Mouse (Mus musculus) right cerebral cortex, postnatal 10 days (tissue): Measurements from ENCODE around the gene Elmsan1.
A peak's percentile ranks its signal among the peaks of the same experiment; 100 is the strongest.

Source experiments
- DNase-seq, 2 experiments: peaks; one replicate each; pipeline ENCODE4 v3.0.0; 2021; ENCODE audit warnings: low spot score in 2 of 2

Gene Elmsan1

GRCm38 (mm10) chr12:84176126-84176769, 42.4 kb downstream of the Elmsan1 start:
- peak; percentile 55 to 64 for DNase-seq

- DNase-seq = peak; percentile 89
Observed at GRCm38 (mm10) chr12:84175659-84176061, 43.0 kb downstream of the Elmsan1 start.

DNA sequence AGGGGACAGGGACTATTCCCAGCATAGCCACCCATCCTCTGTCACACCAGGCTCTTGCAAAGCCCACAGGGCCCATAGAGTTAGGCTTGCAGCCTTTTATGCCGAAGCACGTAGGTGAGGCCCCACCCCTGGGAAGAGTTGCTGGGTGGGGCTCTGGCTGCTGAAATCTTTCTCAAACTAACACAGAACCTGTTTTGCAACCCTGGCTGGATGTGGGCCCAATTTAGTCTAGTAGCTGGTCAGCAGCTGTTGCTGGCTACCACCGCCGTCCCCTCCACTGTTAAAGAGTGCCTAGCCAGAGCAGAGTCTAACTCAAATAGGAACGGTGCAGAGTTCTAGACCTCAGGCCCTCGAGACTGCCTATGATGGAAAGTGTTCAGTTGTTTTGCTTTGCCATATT, 43.8 kb downstream of the Elmsan1 start:
- no peak for DNase-seq

DNA sequence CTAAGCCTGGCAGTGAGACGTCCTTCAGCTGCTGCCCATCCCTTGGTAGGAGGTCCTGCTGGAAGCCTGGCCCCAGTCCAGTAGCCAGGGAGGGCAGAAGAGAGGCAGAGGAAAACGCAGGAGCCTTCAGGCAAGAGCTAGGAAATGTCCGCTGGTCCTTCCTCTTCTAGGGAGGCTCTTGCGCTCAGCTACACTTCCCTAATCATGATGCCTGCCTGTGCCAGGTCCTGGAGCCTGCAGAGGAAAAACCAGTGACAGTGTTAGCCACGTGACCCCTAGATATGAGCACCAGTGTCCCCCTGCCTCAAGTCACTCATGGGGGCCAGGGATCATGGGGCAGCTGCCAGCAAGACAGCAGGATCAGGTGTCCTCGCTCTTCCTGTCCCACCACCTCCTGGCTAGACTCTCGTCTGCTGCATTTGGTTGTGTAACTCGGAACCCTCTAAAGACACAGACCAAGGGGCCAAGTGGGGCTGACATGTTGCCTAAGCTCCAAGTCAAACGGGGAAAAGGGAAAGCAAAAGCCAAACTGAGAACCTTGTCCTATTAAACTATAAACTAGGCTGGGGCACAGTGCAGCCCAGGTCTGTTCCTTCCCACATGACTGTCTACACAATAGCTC, 44.4 kb downstream of the Elmsan1 start:
- peak; percentile 49 to 58 for DNase-seq

DNA sequence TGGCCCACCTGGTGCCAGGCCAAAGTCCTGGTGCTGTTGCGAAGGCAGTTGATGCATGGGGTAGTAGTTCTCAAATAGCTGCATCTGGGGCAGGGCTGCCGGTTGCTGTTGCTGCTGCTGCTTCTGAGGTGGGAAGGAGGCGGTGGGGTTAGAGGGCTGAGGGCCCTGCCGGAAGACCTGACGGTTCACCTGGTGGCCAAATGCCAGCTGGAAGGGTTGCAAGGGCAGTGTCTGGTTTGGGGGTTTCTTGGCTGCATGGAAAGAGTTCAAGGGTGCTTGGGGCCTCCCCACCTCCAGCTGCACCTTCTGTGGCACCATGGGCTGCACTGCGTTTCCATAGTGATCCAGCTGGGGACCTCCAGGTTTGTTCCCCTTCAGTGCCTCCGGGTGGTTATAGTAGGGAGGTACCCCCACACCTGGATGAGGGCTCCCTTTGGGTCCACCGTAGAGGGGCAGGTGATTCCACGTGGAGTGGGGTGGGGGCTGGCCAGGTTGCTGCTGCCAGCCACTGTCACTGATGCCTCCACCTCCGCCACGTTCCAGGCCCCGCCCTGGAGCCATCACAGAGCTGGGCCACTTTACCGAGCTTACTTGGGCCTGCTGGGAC, 45.3 kb downstream of the Elmsan1 start:
- no peak for DNase-seq

GRCm38 (mm10) chr12:84172862-84173261, 45.8 kb downstream of the Elmsan1 start:
- DNase-seq = no peak

DNA sequence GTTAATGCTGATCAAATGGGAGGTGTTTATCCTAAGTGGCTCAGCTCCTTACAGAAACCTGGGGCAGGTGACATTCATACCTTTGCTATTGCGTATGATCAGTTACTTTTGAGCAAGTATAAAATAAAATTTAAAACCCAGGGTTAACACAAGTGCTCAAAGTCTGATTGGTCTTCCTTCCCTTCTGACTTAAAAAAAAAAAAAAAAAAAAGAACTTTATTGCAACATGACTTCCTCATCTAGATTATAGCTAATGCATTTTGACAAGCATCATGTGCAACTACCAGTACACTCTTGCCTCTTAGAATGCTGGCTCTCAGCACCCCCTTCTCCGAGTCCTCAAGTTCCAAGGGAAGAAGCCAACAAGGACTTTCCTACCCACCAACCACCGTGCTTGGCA, 46.5 kb downstream of the Elmsan1 start:
- no peak for DNase-seq

- no peak for DNase-seq
Observed at GRCm38 (mm10) chr12:84170610-84171009, 48.1 kb downstream of the Elmsan1 start.

DNA sequence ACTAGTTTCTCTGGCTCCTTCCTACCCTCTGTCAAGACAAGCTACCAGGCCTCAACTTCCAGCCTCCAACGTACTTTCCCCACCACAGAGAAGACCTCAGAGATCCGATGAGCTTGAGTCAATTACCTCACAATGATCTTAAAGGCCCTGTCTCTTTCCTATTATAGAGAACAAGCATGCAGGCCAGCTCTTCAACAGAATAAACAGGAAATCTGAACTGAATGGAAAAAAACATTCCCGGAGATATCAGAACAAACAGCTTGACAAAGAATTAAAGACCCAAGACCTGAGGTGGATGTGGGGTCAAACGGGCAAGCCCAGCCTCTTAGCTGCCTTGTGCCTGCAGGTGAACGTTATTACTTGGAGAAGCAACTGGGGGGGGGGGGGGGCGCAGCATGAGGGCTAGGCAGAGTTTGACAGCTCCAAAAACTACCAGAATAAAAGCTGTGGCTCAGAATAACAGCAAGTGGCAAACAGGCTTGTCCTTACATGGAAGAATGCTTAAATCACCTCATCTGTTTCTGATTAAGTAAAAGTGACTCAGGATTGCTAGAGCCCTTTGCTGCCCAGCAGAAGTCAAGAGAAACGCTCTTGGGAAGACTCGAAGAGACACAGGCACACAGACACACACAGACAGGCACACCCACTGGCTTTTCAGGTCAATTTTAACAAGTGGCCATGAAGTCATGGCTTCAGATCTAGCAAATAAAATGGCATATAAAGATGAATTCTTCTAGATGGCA, 52.9 kb downstream of the Elmsan1 start:
- no peak for DNase-seq

DNA sequence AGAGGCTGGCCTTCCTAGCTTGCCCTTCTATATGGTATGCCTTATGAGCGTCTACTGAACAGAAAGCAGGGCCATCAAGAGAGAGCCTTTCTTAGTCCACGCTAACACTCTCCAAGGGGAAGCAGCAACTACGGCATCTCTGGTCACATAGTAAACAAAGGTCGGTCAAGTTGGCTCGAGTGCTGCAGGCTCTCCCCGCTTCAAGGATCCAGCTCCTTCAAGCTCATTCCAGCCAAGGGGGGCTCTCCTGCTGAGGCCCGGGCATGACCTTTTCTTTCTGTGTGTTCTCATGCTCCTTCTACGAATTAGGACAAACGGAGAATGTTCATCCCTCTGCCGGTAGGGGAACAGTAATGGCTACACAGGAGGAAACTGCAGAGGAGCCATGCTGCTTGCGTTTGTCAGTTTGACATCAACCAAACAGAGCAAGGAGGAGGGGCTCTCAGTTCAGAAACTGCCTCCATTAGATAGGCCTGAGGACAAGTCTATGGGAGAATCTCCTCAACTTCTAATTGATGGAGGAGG, 55.0 kb downstream of the Elmsan1 start:
- no peak for DNase-seq

DNA sequence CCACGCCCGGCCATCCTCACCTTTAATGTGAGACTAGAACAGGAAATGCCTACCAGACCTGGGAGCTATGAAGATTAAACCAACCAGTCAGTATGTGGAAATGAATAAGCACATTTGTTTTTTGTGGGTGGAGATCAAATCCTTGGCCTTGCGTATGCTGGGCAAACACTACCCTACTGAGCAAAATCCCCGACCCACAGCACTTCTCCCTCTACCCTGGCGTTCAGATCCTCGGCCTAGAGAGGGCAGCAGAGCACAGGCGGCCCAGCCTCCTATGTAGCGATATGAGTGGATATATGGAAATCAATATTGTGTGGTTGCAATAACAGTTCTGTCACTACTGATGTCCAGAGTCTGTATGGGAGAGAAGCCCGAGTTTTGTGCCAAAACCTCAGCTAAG, 55.5 kb downstream of the Elmsan1 start:
- DNase-seq = no peak

- DNase-seq = no peak
Observed at GRCm38 (mm10) chr12:84161616-84162433, 56.9 kb downstream of the Elmsan1 start.

- no peak for DNase-seq
Observed at GRCm38 (mm10) chr12:84161116-84161515, 57.6 kb downstream of the Elmsan1 start.

DNA sequence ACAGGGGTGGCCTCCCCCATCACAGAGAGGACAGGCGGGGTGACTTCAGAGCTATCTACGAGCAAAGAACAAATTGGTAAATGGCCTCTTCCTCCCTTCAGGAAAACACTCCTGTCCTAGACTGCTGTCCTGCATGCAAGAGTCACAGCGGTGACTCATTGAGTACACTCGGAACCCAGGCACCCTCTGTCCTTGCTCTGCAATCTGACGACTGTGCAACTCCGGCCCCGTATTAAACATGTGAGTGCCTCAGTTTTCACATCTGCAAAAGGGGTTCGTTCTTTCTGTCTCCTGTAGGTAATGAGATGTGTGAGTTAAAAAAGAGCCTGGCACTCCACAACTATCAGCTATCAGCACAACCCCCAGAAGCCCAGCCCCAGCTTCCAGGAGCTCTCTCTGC, 58.2 kb downstream of the Elmsan1 start:
- DNase-seq = no peak

GRCm38 (mm10) chr12:84158156-84158555, 60.5 kb downstream of the Elmsan1 start:
- no peak for DNase-seq

- no peak for DNase-seq
Observed at GRCm38 (mm10) chr12:84156210-84156609, 62.5 kb downstream of the Elmsan1 start.

DNA sequence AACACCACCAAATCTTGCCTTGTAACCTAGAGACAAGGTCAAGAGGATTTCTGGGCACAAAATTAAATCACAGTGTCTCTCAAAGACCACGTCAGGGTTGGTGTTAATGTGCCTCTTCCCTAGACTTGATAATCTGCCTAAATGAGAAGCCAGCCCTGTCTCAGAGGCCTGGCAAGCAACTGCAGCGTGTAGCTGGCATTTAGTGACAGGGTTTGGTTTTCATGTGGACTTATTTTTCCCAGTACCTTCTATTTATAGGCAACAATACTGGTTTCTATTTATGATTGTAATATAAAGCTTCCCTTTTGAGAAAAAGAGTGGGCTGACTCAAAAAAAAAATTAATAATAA, 63.2 kb downstream of the Elmsan1 start:
- DNase-seq = no peak

DNA sequence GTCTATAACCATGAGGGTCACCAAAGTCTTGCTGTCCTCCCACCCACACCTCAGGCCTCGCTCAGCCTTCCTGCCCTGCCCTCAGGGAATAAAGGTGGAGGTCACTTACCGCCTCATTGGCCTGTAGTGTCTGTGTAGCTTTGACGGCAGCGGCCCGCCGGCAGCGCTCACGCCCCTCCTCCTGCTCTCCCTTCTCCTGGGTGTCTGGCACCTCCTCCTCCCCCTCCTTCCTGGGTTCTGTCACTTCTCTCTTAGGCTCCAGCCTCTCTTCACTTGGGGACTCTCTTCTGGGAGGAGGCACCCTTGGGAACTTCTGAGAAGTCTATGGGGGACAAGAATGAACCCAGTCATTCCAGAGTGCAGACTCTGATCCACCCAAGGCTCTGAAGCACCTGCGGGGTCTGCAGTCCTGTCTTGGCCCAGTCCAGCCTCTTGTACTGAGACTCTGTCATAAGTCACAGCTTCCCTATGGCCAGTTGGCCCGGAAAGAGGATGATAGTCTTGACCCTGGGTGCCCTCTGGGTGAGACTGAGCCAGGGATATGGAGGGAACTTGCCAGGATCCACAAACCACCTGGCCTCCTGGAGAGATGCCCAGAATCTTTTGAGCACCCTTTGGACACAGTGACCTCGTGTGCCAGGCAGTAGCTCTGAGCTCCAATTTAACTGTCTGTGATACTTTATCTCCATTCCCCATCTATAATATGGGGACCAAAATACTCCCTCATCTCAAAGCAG, 63.7 kb downstream of the Elmsan1 start:
- no peak for DNase-seq

- DNase-seq = no peak
Observed at GRCm38 (mm10) chr12:84153414-84153813, 65.3 kb downstream of the Elmsan1 start.

DNA sequence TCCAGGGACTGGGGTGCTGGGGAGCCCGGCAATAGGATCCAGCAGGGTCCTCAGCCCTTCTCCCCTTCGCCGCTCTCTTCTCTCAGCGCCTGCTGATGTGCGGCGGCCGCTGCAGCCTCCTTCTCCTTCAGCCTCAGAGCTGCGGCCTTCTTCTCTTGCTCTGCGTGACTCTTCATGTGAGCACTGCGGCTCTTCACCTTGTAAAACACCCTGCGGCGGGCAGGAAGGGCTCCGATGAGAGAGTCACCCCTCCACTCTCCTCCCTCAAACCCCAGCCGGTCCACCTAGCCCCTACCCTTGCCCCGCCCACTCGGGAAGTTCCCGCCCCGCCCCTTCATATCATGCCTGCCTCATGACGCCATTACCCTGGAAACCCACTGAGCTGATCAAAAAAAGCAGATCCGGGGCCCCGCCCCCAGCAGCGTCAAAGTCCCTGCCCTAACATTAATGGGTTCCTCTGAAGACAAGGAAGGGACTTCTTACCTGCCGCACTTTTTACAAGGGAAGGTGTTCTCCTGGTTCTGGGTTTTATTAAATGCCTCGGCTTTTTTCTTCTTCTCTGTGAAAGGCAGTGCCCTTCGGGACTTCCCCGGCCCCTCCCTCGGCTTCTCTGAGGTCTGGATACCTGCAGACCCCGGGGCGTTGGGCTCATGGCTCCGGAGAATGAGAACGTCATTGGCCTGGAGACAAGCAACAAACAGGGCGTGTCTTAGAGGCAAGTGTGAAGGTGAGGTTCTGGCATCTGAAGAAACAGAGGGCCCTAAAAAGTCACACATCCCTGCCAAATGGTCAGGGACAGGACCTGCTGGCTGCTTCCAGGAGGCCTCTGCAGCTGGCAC, 66.1 kb downstream of the Elmsan1 start:
- DNase-seq = no peak
